Mouse (Mus musculus) embryo, embryonic 10.5 days (tissue): ENCODE data around the gene Gm21750.
"Not testable (repeated sequence)": the region's sequence is repeated elsewhere in the genome, so short reads cannot be mapped to it uniquely, and the experiment has no call there.

Source experiments
- DNase-seq: peaks from one replicate; pipeline ENCODE4 v3.0.0-alpha.2; 2015; ENCODE audit warnings: low spot score

Gm21750 gene

DNA sequence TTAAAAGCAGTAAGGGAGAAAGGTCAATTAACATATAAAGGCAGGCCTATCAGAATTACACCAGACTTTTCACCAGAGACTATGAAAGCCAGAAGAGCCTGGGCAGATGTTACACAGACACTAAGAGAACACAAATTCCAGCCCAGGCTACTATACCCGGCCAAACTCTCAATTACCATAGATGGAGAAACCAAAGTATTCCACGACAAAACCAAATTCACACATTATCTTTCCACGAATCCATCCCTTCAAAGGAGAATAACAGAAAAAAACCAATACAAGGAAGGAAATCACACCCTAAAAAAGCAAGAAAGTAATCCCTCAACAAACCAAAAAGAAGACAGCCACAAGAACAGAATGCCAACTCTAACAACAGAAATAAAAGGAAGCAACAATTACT lies at the start of gene Gm21750:
Gene Gm21750 (plus strand): TSS at position 301 of the 400 bp plus-strand sequence.
- DNase-seq = not testable (repeated sequence)

DNA sequence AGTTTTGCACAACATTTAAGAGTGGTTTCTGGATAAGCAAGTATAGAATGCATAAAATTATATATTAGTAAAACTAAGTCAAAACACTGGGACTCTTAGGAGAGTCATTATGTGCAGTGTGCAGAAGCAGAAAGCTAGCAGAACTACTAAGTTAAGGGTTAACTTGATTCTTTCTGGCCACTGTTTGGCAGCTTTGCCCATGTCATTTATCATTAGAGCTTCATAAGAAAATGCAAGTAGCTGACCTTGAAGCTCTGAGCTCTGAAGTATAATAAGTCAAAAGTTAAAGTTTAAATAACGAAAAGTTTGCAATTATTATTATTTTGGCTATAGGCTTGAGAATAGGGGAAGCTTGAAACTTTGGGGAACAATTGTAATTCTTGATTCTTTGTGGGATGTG lies 46.1 kb upstream of the Gm21750 start:
- not testable (repeated sequence) for DNase-seq

DNA sequence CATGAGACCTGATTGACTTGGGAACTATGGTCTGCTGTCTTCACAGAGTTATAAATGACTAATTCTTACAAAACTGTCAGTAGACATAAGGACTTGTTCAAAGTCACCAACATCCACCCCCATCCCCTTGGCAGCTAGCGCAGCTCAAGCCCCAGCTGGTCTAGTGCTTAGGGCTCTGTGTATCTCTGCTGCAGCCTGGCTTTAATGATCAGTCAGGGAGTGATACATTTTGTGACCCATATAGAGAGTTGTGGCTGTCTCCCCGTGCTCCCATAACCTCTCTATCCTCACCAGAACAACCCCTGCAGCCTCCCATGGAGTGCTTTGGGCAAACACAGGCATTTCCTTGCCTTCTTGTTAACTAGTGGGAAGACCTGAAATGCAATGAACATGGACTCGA lies 40.1 kb upstream of the Gm21750 start:
- DNase-seq = no peak

DNA sequence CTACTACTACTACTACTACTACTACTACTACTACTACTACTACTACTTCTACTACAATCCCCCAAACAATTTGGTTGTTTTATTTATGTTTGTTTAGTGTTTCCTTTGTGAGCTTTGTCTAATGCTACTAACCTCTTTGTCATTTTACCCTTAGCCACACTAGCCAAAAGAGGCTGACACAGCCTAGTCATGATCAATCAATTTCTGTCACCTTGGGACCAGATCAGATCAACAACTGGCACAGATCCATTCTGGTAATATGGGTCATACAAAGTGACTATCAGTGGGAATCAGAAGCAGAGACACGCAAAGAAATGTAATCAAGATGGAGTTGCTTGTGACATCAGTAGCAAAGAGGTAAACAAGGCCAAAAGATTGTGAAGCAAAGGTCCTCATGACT lies 38.0 kb upstream of the Gm21750 start:
- DNase-seq = no peak

DNA sequence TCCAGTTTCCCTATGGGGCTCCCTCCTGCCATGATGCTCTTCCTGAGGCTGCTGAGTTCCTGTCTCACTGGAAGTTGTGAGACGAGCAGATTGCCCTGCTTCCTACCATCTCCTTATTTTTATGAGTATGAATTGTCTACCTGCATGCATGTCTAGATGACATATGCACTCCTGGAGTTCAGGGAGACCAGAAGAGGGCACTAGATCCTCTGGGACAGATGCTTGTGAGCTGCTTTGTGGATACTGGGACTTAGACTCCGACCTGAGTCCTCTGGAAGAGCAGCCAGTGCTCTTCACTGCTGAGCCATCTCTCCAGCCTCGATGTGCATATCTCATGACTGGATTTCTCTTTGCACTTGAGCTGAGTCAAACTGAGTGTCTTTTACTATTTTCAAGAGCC lies 35.6 kb upstream of the Gm21750 start:
- DNase-seq = no peak

DNA sequence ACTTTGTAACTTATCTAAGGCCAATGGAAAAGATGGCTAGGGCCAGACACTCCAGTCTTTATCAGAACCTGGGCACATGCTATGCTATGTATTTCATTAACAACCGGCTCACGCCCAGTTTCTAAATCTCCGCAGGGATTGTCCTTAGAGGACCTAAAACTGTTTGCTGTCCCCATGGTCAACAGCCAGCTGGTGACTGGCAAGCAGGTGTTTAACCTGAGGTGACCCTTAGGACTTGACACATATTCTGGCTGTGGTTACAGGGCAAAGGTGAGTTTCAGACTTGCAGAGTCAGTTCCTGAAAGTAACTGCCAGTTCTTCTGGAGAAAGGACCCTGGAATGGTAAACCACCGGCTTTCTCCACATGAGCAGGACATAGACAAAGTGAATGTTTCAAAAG lies 29.5 kb upstream of the Gm21750 start:
- DNase-seq = no peak

DNA sequence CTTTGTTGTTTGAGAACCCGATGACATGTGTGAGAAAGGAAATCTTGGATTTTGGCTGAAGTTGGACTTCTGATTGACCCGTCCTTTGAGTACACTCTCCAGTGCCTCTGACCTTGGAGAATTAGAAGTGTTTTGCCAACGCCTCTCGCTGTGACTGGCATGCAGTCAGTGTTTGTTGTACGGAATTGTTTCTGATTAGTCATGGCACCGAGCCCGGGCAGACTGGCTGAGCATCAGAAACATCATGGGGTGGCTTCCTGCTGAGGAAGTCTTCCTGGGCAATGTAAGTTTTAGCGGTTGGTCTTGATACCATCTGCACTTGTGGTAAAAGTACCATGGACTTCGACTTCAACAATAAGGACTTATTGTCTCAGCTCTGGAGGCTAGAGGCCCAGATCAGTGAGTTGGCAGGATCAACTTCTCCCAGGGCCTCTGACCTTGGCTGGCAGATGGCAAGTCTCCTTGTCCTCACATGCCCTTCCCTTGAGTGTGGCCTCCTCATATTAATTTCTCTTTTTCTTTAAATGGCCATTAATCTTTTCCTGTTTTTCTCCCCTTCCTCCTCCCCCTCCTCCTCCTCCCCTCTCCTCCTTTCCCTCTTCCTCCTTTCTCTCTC lies 28.3 kb upstream of the Gm21750 start:
- DNase-seq = peak; percentile 2

DNA sequence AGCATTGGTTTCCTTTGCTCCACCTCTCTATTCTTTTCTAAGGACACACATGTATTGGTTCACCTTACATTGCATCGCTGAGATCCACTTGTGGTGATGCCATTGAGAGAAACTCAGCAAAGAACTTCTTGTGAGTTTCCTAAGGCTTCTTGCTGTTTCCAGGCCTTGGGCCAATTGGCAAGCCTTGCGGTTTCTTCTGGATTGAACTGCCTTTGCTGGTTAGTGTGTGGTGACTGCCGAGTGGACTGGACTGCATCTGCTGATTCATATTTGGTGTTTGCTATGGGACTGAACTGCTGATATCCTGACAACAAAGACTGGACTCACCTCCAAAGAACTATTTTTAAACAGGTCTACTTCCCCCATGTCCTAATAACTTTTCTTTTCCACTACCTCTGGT lies 26.7 kb upstream of the Gm21750 start:
- no peak for DNase-seq

DNA sequence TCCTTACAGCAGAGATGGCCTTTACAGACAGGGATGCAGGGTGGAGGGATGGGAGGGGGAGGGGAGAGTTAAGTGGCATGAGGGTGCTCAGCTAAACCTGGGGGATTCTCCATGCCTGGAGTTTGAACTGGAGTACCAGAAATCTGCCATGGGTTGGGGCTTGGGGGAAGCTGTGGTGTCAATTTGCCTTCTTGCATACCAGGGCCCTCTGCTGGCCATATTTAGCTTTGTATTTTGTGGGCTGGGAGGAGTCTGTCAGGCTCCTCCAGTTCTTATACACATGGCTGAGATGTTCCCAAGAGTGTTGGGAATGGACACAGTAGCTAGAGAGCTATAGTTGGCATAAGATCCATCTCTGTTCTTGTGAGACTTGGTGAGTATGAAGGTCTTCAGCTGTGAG lies 23.6 kb upstream of the Gm21750 start:
- peak; percentile 7 for DNase-seq

DNA sequence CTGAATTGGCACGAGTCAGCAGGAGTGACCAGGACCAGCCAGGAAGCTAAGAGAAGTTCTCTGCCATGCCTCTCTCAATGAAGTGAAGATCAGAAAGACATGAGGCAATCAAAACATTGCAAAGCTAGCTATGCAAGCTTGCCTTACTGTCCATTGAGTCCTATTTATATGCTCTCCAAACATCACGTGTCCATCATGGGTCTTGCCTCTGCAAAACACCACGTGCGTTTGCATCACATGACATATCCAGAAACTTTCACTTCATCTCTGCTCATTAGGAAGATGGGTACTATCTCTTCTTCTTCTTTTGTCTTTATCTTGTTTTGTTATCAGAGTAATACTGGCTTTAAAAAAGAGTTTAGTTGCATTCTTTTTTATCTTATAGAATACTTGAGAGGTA lies 10.8 kb upstream of the Gm21750 start:
- no peak for DNase-seq

DNA sequence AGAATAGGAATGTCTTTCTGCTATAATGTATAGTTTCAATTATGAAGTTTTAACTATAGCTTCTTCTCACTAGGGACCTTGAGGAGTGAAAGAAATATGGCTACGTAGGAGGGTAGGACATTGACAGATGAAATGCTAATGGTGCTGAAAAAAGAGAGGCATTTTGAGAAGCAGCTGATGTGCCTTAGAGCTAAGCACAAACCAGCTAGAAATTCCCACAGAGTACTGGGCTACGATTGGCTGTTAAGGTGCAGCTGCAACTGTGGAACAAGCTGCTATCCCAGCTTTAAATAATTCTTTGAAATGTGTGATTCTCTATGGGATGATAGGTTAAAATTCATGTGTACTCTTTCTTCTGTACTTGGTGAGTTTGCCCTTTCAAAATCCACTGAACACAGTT lies 9.1 kb downstream of the Gm21750 start:
- no peak for DNase-seq

DNA sequence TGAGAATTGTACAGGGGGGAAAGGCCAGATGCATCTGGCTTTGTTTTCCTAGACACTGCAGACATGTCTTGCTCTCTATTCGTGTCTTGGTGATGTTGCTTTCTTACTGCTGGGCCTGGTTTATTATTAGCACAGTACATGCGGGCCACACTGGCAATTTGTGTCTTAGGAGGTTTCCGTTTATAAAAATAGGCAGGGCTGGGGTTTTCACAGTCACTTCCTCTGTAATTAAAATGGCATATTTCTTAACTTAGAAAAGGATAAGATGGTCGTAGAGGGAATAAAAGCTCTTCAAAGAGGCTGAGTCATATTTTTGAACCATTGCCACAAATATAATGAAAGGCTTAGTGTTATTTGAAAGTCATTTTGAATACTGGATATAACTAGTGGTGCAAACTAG lies 26.7 kb downstream of the Gm21750 start:
- no peak for DNase-seq

DNA sequence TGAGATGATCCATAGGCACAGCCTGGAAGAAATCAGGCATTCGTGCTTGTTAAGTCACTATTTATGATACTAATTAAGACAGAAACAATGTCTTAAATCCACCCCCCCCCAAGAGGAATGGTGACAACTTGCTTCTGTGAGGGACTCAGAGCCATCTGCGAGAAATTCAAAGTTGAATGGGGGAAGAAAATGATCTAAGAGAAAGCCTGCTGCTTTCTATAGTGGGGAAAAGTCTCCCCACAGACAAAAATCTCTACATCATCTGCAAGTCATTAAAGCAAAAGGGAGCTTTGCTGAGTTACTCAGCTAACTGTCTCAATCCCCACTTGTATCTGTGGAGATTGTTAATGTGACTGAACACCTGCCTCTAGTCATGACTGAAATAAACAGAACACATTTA lies 27.4 kb downstream of the Gm21750 start:
- no peak for DNase-seq

DNA sequence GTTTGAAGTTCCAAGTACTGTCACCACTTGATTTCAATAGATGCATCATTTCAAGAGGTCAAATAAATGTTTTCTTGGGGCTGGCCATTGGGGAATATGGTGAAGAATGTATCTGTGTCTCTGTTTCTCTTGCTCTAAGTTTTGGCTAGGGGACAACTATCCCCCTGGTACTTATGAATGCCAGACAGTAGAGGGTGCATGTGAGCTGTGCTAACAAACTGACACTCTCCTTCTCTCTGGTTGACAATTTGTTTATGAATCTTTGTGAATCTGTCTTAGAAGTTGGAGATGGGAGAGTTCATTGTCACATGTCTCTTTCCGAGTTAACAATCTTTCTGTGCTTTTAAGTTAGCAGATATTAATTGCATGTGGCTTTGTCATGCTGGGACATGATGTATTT lies 39.2 kb downstream of the Gm21750 start:
- peak; percentile 41 for DNase-seq

DNA sequence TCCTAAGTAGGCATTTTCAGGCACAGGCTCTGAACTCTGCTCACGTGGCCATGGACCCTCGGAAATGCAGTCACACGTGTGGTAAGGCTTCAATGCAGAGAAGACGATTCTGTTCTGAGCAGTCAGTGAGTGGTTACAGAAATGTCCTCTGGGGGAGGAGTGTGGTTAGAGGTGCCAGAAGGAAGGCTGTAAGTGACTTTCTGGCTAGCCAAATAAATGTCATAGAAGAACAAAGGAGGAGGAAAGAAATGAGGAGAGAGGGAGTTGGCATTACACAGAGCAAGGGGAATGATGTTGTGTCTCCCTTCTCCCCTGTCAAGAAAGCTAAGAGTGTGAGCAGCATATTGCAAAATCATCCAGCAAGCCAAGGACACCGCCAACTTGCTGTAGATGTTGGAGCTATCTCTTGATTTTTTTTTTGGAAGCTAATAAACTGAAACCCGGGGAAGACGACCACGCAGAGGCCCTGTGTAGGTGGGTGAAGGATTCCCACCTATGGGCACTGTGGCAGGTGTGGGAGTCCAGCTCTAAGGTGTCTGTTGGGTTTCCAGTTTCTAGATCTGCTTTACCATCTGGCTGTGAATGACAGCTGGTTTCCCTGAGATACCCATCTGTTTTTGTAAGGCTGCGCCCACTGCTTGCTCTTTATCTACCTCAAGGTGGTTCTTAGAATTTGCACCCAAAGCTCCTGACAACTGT lies 48.5 kb downstream of the Gm21750 start:
- DNase-seq = no peak
